Mouse (Mus musculus): ENCODE data around the gene Ercc2. TPM values are rescaled to one million over a fixed set of nuclear protein-coding genes. Genes with fewer than 3 reads are reported as not detected.

Gene Ercc2
- polyA plus RNA-seq (2014; fragmentation: Illumina TruSeq; extraction: RNeasy Lipid Tissue Mini Kit (QIAGEN cat#74804); ENCODE audit: low read depth, low replicate concordance): not detected

DNA sequence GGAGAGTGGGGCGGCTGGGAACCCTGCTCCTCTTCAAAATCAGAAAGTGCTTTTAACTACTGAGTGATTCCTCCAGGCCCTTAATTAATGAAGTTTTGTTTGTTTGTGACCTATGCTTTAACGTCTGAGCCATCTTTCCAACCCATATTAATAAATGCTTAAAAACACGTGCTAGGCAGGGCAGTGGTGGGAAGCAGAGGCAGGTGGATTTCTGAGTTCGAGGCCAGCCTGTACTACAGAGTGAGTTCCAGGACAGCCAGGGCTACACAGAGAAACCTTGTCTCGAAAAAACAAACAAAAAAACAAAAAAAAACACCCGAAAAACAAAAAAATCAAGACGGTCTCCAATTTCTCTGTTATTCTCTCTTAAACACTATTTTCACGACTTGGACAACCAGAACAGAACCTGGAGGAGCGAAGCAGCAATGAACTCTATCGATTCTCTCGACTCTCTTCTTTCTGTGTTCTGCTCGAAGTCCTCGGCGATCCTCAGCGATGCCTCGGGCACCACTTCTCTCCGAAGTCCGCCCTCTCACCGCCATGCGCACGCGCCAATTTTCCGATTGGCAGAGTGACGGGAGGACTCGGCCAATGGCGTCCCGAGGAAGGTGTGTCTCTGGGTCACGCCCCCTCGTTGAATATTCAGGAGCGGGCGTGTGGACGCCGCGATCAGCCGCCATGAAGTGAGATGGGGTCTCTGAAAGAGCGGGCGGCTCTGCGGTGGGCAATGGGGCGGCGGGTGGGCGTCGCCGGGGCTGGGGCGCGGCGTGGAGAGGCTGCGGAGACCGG, at the start of gene Ercc2:
Gene Ercc2, plus strand, starts transcription at position 634 of the 789 bp plus-strand sequence.

DNA sequence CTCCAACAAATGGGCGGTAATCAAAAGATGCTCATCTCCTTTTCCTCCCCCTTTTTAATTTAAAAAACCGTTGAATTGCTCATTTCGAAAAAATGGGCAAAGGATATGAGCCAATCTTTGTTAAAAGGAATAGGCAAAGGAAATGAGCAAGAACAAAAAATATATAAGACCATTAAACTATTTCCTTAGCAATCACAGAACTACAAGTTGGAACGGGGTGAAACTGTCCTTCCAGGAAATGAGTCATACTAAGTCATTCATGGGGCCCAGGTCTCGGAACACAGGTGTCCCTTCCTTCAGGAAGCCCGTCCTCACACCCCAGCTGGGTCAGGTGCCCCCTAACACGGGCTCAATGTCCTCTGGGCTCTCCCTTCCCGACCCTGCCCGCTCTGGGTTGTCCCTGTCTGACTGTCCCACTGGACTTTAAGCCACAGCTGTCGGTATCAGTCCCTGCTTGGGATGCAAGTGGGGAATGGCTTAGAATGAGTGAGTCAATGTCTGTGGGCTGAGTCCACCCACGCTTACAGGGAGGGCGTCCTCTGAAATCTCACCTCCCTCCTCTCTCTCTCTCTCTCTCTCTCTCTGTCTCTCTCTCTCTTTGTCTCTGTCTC, 37.5 kb upstream of the Ercc2 start, which contains the start of gene Ercc1:
Gene Ercc1, plus strand, starts transcription at position 542 of the 611 bp plus-strand sequence.

DNA sequence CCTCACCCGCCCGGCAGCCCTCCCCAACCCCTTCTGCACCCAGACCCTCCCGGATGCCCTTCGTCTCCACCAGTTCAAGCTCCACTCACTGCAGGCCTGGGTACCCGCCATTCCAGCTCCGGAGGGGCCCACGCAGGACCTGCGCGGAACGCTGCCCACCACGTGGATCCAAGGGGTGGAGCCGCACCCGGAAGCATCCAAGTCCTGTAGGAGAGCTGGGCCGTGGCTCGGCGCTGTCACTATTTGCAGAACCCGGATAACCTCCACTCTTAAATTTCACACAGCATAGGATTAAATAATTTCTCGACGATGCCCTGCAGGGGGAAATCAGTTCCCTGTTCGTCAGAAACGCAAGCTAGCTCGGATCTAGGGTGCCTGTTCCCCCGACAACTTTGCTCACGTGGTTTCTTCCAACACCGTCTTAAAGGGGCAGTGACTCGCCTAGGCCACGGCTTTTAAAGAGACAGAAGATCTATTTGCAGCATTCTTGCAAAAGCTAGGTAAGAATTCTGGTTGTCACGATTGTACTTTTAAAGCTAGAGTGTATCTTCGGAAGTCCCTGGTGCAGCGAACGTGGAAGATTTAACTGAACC, 22.4 kb upstream of the Ercc2 start, which contains the start of the genes Cd3eap and Ppp1r13l:
Gene Cd3eap, minus strand, starts transcription at position 185 of the 593 bp plus-strand sequence.
Gene Ppp1r13l, plus strand, starts transcription at position 451 of the 593 bp plus-strand sequence.

DNA sequence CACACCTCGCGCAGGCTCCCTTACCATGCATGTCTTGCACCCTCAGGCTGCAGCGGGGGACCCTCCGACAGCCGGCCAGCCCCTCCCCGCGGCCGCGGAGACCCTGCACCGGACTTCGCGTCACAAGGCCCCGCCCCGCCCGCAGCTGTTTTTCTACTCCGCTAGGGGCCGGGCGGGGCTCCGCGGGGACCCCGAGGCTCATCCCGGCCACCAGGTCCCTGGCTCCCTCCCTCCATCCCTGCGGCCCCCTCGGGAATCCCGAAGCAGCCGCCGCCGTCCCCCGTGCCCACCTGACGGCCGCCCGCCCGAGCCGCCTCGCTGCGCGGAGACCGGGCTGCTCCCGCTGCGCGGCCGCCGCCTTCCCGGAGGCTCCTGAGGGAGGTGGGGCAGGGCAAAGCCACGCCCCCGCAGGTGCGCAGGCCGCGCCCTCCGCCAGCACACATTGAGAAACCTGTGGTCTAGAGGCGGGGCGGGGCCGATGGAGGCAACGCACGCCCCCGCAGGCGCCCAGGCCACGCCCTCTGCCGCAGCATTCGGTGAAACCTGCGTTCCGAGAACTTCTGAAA, 22.0 kb downstream of the Ercc2 start, which contains the start of gene Klc3:
Gene Klc3, minus strand, starts transcription at position 374 of the 566 bp plus-strand sequence.

DNA sequence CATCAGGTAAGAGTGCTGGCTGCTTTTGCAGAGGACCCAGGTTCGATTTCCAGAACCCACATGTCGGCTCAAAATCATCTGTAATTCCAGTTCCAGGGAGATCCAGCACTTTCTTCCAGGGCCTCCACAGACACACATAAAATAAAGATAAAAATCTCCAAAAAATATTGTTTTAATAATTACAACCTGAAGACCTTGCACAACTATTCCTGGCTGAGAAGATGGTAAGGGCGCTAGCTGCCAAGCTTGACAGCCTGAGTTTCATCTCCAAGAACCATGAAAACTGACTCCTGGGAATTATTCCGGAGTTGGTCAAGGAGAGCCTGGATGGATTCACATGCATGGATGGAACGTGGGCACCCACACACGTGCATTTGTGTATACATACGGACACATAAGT, 22.7 kb downstream of the Ercc2 start, which contains the start of gene Ckm:
Gene Ckm, plus strand, starts transcription at position 301 of the 400 bp plus-strand sequence.

Other genes with a start within 250 kb of the Ercc2 start
- gene Qpctl, start 232.7 kb upstream of the Ercc2 start, polyA plus RNA-seq (2014; fragmentation: Illumina TruSeq; extraction: RNeasy Lipid Tissue Mini Kit (QIAGEN cat#74804); ENCODE audit: low read depth, low replicate concordance): 5.9 TPM
- gene Snrpd2, start 232.3 kb upstream of the Ercc2 start, polyA plus RNA-seq (2014; fragmentation: Illumina TruSeq; extraction: RNeasy Lipid Tissue Mini Kit (QIAGEN cat#74804); ENCODE audit: low read depth, low replicate concordance): 0.44 TPM
- not detected for gene Gipr, start 215.9 kb upstream of the Ercc2 start, polyA plus RNA-seq (2014; fragmentation: Illumina TruSeq; extraction: RNeasy Lipid Tissue Mini Kit (QIAGEN cat#74804); ENCODE audit: low read depth, low replicate concordance)
- gene Eml2, start 205.6 kb upstream of the Ercc2 start, polyA plus RNA-seq (2014; fragmentation: Illumina TruSeq; extraction: RNeasy Lipid Tissue Mini Kit (QIAGEN cat#74804); ENCODE audit: low read depth, low replicate concordance): not detected
- gene Gpr4, start 169.5 kb upstream of the Ercc2 start, polyA plus RNA-seq (2014; fragmentation: Illumina TruSeq; extraction: RNeasy Lipid Tissue Mini Kit (QIAGEN cat#74804); ENCODE audit: low read depth, low replicate concordance): 1.8 TPM
- 12.2 TPM for gene Opa3, start 153.7 kb upstream of the Ercc2 start, polyA plus RNA-seq (2014; fragmentation: Illumina TruSeq; extraction: RNeasy Lipid Tissue Mini Kit (QIAGEN cat#74804); ENCODE audit: low read depth, low replicate concordance)
- gene Vasp, start 110.2 kb upstream of the Ercc2 start, polyA plus RNA-seq (2014; fragmentation: Illumina TruSeq; extraction: RNeasy Lipid Tissue Mini Kit (QIAGEN cat#74804); ENCODE audit: low read depth, low replicate concordance): 16.0 TPM
- gene Ppm1n, start 101.9 kb upstream of the Ercc2 start, polyA plus RNA-seq (2014; fragmentation: Illumina TruSeq; extraction: RNeasy Lipid Tissue Mini Kit (QIAGEN cat#74804); ENCODE audit: low read depth, low replicate concordance): not detected
- gene Rtn2, start 99.4 kb upstream of the Ercc2 start, polyA plus RNA-seq (2014; fragmentation: Illumina TruSeq; extraction: RNeasy Lipid Tissue Mini Kit (QIAGEN cat#74804); ENCODE audit: low read depth, low replicate concordance): 0.28 TPM
- gene Fosb, start 72.0 kb upstream of the Ercc2 start, polyA plus RNA-seq (2014; fragmentation: Illumina TruSeq; extraction: RNeasy Lipid Tissue Mini Kit (QIAGEN cat#74804); ENCODE audit: low read depth, low replicate concordance): 0.20 TPM
- not detected for gene Ercc1, start 37.2 kb upstream of the Ercc2 start, polyA plus RNA-seq (2014; fragmentation: Illumina TruSeq; extraction: RNeasy Lipid Tissue Mini Kit (QIAGEN cat#74804); ENCODE audit: low read depth, low replicate concordance)
- 1.2 TPM for gene Cd3eap, start 22.5 kb upstream of the Ercc2 start, polyA plus RNA-seq (2014; fragmentation: Illumina TruSeq; extraction: RNeasy Lipid Tissue Mini Kit (QIAGEN cat#74804); ENCODE audit: low read depth, low replicate concordance)
- not detected for gene Ppp1r13l, start 22.3 kb upstream of the Ercc2 start, polyA plus RNA-seq (2014; fragmentation: Illumina TruSeq; extraction: RNeasy Lipid Tissue Mini Kit (QIAGEN cat#74804); ENCODE audit: low read depth, low replicate concordance)
- not detected for gene Klc3, start 22.1 kb downstream of the Ercc2 start, polyA plus RNA-seq (2014; fragmentation: Illumina TruSeq; extraction: RNeasy Lipid Tissue Mini Kit (QIAGEN cat#74804); ENCODE audit: low read depth, low replicate concordance)
- not detected for gene Ckm, start 22.8 kb downstream of the Ercc2 start, polyA plus RNA-seq (2014; fragmentation: Illumina TruSeq; extraction: RNeasy Lipid Tissue Mini Kit (QIAGEN cat#74804); ENCODE audit: low read depth, low replicate concordance)
- gene Mark4, start 76.8 kb downstream of the Ercc2 start, polyA plus RNA-seq (2014; fragmentation: Illumina TruSeq; extraction: RNeasy Lipid Tissue Mini Kit (QIAGEN cat#74804); ENCODE audit: low read depth, low replicate concordance): 0.89 TPM
- gene Exoc3l2, start 81.3 kb downstream of the Ercc2 start, polyA plus RNA-seq (2014; fragmentation: Illumina TruSeq; extraction: RNeasy Lipid Tissue Mini Kit (QIAGEN cat#74804); ENCODE audit: low read depth, low replicate concordance): 1.4 TPM
- 4.8 TPM for gene Bloc1s3, start 126.4 kb downstream of the Ercc2 start, polyA plus RNA-seq (2014; fragmentation: Illumina TruSeq; extraction: RNeasy Lipid Tissue Mini Kit (QIAGEN cat#74804); ENCODE audit: low read depth, low replicate concordance)
- not detected for gene Trappc6a, start 126.4 kb downstream of the Ercc2 start, polyA plus RNA-seq (2014; fragmentation: Illumina TruSeq; extraction: RNeasy Lipid Tissue Mini Kit (QIAGEN cat#74804); ENCODE audit: low read depth, low replicate concordance)
- gene Nkpd1, start 135.8 kb downstream of the Ercc2 start, polyA plus RNA-seq (2014; fragmentation: Illumina TruSeq; extraction: RNeasy Lipid Tissue Mini Kit (QIAGEN cat#74804); ENCODE audit: low read depth, low replicate concordance): not detected
- 0.49 TPM for gene Ppp1r37, start 181.1 kb downstream of the Ercc2 start, polyA plus RNA-seq (2014; fragmentation: Illumina TruSeq; extraction: RNeasy Lipid Tissue Mini Kit (QIAGEN cat#74804); ENCODE audit: low read depth, low replicate concordance)
- gene Zfp296, start 195.3 kb downstream of the Ercc2 start, polyA plus RNA-seq (2014; fragmentation: Illumina TruSeq; extraction: RNeasy Lipid Tissue Mini Kit (QIAGEN cat#74804); ENCODE audit: low read depth, low replicate concordance): not detected
- gene Gemin7, start 195.6 kb downstream of the Ercc2 start, polyA plus RNA-seq (2014; fragmentation: Illumina TruSeq; extraction: RNeasy Lipid Tissue Mini Kit (QIAGEN cat#74804); ENCODE audit: low read depth, low replicate concordance): 19.0 TPM
- 1.5 TPM for gene Clasrp, start 222.5 kb downstream of the Ercc2 start, polyA plus RNA-seq (2014; fragmentation: Illumina TruSeq; extraction: RNeasy Lipid Tissue Mini Kit (QIAGEN cat#74804); ENCODE audit: low read depth, low replicate concordance)
- gene Relb, start 247.4 kb downstream of the Ercc2 start, polyA plus RNA-seq (2014; fragmentation: Illumina TruSeq; extraction: RNeasy Lipid Tissue Mini Kit (QIAGEN cat#74804); ENCODE audit: low read depth, low replicate concordance): 0.61 TPM